Mouse (Mus musculus) MEL-GATA-1-ER (cell line): ENCODE data around the gene Wnt10b.

Experiments used
- DNase-seq: peaks from one replicate; pipeline ENCODE4 v3.0.0-alpha.2; 2012; ENCODE audit warnings: low read depth; ENCODE audit errors: extremely low read depth

Gene Wnt10b

DNA sequence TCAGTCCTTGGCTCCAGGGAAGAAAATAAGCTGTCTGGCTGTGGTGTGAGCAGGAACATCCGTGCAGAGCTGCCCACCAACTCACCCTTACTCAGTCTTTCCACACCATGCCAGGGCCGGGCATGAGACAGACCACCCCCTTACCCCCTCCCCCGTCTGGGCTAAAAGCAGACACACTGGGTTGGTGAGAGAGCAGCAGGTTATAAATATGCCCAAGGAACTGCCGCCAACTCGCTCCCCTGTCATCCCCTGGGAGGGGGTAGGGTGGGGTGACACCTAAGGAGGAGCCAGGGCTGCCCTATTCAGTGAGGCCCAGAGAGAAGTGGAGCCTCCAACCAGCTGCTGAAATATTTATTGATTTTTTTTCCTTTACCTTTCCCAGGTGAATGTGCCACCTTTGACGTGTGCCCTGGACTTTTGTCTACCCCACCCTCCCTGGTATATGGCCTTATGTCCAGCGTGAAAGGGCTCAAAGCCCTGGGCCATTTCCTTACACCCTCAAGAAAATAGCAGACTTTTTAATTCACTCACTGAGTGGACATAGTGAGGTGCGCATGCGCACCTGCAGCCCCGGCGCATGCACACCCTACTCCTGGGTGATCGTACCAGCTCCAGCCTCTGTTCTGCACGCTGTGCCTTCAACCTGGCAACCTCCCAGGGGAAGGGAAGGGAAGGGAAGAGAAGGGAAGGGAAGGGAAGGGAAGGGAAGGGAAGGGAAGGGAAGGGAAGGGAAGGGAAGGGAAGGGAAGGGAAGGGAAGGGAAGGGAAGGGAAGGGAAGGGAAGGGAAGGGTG is 19.0 kb upstream of the Wnt10b start:
- no peak for DNase-seq

GRCm38 (mm10) chr15:98793141-98793698 is 15.3 kb upstream of the Wnt10b start:
- DNase-seq, result no peak

- no peak for DNase-seq
These were observed 14.5 kb upstream of the Wnt10b start for GRCm38 (mm10) chr15:98792233-98793020.

DNA sequence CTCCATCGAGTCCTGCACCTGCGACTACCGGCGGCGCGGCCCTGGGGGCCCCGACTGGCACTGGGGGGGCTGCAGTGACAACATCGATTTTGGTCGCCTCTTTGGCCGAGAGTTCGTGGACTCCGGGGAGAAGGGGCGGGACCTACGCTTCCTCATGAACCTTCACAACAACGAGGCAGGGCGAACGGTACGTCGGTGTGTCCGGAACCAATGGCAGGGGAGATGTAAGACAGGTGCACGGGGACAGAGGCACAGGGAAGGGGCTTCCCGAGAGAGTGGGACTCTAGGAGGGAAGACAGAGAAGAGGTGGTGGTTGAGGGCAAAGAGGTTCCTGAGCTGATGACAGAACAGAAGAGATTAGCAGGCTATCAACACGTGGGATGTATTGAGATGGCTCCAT is 13.8 kb upstream of the Wnt10b start:
- DNase-seq, result no peak

GRCm38 (mm10) chr15:98791221-98791620 is 13.3 kb upstream of the Wnt10b start:
- DNase-seq, result no peak

GRCm38 (mm10) chr15:98790761-98791160 is 12.8 kb upstream of the Wnt10b start:
- DNase-seq, result no peak

DNA sequence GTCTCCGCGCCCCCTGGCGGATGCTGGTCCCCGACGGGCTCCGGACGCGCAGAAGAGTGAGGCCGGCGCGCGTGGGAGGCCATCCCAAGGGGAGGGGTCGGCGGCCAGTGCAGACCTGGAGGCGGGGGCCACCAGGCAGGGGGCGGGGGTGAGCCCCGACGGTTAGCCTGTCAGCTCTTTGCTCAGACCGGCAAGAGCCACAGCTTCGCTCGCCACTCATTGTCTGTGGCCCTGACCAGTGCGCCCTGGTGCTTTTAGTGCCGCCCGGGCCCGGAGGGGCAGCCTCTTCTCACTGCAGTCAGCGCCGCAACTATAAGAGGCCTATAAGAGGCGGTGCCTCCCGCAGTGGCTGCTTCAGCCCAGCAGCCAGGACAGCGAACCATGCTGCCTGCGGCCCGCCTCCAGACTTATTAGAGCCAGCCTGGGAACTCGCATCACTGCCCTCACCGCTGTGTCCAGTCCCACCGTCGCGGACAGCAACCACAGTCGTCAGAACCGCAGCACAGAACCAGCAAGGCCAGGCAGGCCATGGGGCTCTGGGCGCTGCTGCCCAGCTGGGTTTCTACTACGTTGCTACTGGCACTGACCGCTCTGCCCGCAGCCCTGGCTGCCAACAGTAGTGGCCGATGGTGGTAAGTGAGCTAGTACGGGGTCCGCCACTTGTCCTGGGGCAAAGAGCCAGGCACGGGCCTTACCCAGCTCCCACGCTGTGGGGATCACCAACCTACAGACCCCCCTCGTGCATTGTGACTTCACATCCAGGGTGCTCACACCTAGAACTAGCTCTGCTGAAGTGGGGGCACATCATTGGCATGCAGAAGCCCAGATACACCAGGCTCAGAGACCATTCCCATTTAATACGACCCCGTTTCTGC is 11.9 kb upstream of the Wnt10b start, which contains the start of gene Wnt1:
Wnt1 (plus strand) TSS at position 197 of the 875 bp plus-strand sequence.
- DNase-seq, result no peak

- no peak for DNase-seq
These were observed 11.2 kb upstream of the Wnt10b start for GRCm38 (mm10) chr15:98788972-98789660.

GRCm38 (mm10) chr15:98787930-98788329 is 10.0 kb upstream of the Wnt10b start:
- DNase-seq, result no peak

GRCm38 (mm10) chr15:98785744-98786143 is 7.8 kb upstream of the Wnt10b start:
- peak; percentile 57 for DNase-seq

DNA sequence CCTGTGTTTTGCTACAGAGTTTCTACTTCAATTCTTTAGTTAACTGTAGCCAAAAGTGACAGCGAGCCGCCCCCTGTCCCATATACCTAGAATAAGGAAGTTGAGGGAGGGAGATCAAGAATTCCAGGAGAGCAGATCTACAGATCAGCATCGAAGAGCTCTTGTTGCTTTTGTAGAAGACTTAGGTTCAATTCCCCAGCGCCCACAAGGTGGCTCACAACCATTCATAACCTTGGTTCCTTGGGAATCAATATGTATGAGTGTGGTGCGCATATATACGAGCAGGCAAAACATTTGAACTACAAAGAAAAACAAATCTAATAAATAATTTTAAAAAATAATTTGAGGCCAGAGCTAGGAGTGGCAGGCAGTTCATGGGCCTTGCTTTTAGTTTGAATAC is 3.2 kb upstream of the Wnt10b start:
- no peak for DNase-seq

- DNase-seq, result no peak
These were observed 2.6 kb upstream of the Wnt10b start for GRCm38 (mm10) chr15:98780573-98780972.

DNA sequence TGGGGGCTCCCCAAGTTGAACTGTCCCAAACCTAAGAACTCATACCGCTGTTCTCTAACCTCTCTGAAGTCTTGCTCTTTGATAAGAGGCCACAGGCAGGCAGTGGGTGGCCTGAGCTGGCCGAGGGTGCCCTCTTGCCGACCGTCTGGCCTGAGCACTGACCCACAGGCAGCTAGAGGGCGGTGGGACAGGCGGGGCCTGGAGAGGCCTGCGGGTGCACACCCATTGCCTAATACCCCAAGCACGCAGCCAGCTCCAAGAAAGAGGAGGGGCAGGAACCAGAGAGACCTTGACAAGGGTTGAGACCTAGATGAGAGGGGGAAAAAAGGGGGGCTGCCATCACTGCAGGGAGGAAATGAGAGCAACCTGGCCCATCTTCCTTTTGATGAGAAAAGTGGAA is 2.1 kb upstream of the Wnt10b start:
- DNase-seq, result no peak

- DNase-seq, result no peak
These were observed 856 bp upstream of the Wnt10b start for GRCm38 (mm10) chr15:98778806-98779205.

DNA sequence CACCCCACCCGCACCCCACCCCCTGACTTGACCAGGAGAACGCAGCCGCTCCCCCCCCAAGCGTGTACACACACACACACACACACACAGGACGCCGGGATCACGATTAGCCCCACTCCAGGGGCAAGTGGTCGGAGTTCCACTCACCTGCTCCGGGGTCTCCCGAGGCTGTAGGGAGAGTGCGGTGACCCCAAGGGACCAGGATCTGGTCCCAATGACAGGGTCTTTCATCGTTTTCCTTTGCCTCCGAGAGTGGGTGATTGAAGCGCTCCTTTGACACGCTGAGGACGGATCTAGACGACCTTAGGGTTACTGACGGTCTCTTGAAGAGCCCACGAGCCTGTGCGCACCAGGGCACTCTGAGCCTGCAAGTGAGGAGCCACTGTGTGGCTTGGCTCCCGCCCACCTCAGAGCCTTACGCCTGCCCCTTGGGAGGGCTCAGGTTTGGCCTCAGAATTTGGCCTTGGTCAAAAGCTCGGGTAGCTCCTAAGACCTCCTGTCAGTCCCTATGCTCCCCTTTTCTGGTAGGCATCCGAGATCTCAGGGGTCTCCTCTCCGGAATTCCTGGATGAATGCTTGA is 331 bp upstream of the Wnt10b start:
- DNase-seq, result no peak

- DNase-seq, result no peak
These were observed 839 bp downstream of the Wnt10b start for GRCm38 (mm10) chr15:98777005-98777616.

DNA sequence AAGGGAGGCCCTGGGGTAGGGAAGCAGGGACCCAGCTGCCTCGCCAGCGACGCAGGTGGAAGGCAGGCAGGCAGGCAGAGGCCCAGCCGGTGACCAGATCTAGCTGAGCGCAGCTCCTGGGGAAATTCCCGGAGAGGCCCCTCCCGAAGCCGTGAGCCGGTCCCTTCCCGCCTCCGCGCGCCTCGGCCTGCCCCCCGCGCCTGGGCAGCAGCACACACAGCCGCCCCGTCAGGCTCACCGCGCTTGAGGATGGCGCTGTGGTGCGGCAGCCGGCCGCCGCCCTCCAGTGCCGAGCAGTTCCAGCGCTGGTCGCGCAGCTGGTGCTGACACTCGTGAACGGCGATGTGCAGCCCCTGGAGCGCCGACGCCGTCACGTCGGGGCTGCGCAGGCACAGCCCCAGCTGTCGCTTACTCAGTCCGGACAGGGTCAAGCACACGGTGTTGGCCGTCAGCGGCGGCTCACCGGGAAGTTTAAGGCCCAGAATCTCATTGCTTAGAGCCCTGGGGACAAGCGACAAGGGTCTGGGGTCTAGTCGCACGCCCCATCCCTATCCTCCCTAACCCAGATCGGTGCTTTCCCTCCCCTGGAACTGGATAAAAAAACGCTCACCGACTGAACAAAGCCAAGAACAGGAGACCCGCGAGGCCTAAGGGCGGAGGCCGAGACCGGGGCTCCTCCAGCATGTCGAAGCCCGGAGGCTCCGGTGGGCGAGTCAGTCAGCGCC is 1.5 kb downstream of the Wnt10b start:
- DNase-seq, result no peak

- no peak for DNase-seq
These were observed 2.4 kb downstream of the Wnt10b start for GRCm38 (mm10) chr15:98775533-98775932.

DNA sequence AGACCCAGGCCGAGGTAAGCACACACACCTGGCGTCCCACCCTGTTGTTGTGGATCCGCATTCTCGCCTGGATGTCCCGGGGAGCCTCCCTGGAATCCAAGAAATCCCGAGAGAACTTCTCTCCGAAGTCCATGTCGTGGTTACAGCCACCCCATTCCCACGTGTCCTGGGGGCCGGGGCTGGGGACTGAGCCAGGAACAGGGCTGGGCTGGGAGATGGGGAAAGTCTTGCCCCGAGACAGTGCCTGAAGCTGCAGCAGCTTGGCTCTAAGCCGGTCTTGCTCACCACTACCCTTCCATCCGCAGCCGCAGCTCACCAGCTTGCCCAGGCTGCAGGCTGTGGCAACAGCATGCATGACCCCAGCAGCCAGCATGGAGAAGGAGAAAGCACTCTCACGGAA is 3.9 kb downstream of the Wnt10b start:
- no peak for DNase-seq
